Mouse (Mus musculus) erythroblast, embryonic 14.5 days (primary cell): ENCODE measurements around the gene Zfp428.

Source experiments
- GATA1 ChIP-seq: IDR thresholded peaks from 2 replicates; pipeline ENCODE4 v1.6.1; 2012; ENCODE audit warnings: low read length, inconsistent platforms, mixed read lengths
- TAL1 ChIP-seq: IDR thresholded peaks from 3 replicates; pipeline ENCODE4 v1.6.1; 2012; ENCODE audit warnings: low read length, inconsistent platforms, mixed read lengths

DNA sequence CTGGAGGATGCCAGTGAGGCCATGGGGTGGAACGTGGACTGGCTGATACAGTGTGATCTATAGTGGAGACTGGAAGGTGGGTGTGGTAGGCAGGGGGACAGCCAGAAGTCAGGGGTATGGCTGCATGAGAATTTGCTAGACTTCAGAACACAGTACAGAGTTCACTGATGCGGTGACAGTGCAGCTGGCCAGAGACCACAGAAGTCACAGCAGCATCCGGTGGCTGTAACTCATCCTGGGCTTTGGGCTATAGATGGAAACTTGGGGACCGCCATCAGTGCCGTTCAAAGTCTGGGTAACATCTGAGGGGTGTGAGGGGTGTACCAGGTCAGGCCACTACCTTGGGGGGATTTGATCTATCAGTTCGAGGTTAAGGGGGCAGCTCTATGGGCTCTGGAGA lies 16.9 kb downstream of the Zfp428 start:
- TF ChIP-seq GATA1 (no peak), TAL1 (no peak)
